In the genomic region with DNA sequence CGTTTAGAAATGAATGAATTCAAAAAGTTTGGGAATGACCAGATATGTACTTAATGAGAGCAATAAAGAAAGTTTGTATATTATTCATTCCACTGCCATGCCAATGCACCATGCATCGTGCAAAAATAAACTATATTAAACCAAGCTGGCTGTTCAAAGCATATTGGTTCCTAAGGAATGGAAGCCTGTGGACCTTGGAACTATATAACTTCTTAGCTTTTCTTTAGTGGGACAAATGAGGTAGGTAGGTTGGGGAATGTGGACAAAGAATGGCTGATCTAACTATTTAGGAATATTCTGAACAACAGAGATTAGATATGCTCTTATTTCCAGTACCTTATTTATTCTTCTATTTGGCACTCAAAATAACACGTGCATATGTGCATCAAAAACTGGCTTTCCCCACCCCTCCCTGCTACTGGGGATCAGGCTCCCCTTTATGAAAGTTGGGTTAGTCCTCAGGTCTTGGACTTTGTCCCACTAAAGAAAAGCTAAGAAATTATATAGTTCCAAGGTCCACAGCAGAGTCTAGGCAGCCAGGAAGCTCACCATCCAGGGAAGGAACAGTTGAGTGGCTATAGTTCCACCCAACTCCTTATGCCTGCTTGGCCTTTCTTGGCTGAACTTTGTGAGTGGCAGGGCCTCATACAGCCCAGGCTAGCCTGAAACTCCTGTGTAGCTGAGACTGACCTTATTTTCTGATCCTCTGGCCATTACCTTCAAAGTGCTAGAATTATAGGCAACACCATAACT, we compare ENCODE assay signal across 20 mouse cellular contexts.
"Had no signal": no experiment of that assay in that cellular context is flagged by ENCODE, and none has a peak within 500 bp of the region (broad histone marks: within the 10 kb centered on the region; RNA-seq: fewer than 3 reads in every experiment).

No protein-coding gene starts in this region.

- H3K36me3 ChIP-seq: limb, embryonic 10.5 days; liver, embryonic 12.5 days; liver, embryonic 15.5 days; lung, embryonic 15.5 days; midbrain, embryonic 12.5 days; midbrain, embryonic 15.5 days; neural tube, embryonic 12.5 days had no signal

- H3K4me3 ChIP-seq: limb, embryonic 10.5 days; limb, embryonic 13.5 days; liver, embryonic 12.5 days; liver, embryonic 15.5 days; lung, embryonic 15.5 days; midbrain, embryonic 12.5 days; midbrain, embryonic 15.5 days; neural tube, embryonic 12.5 days; neural tube, embryonic 15.5 days had no signal

- H3K9ac ChIP-seq: limb, embryonic 13.5 days; liver, embryonic 12.5 days; liver, embryonic 15.5 days; lung, embryonic 15.5 days; midbrain, embryonic 12.5 days; midbrain, embryonic 15.5 days; neural tube, embryonic 12.5 days; neural tube, embryonic 15.5 days had no signal

- ATAC-seq: inflammation-experienced regulatory T-cells, adult 6 months; liver, embryonic 12.5 days; midbrain, embryonic 15.5 days had no signal

- H3K4me2 ChIP-seq: limb, embryonic 13.5 days; liver, embryonic 12.5 days; liver, embryonic 15.5 days; lung, embryonic 15.5 days; midbrain, embryonic 12.5 days; midbrain, embryonic 15.5 days; neural tube, embryonic 12.5 days; neural tube, embryonic 15.5 days had no signal

- H3K27ac ChIP-seq: limb, embryonic 10.5 days; limb, embryonic 13.5 days; liver, embryonic 12.5 days; liver, embryonic 15.5 days; lung, embryonic 15.5 days; midbrain, embryonic 12.5 days; midbrain, embryonic 15.5 days; neural tube, embryonic 12.5 days; neural tube, embryonic 15.5 days had no signal

- H3K27me3 ChIP-seq: limb, embryonic 13.5 days; liver, embryonic 12.5 days; liver, embryonic 15.5 days; lung, embryonic 15.5 days; midbrain, embryonic 12.5 days; midbrain, embryonic 15.5 days; neural tube, embryonic 12.5 days; neural tube, embryonic 15.5 days had no signal

- H3K4me1 ChIP-seq: limb, embryonic 10.5 days; liver, embryonic 12.5 days; liver, embryonic 15.5 days; lung, embryonic 15.5 days; midbrain, embryonic 12.5 days; midbrain, embryonic 15.5 days; neural tube, embryonic 12.5 days; neural tube, embryonic 15.5 days had no signal

- H3K9me3 ChIP-seq: limb, embryonic 10.5 days; limb, embryonic 13.5 days; liver, embryonic 12.5 days; liver, embryonic 15.5 days; lung, embryonic 15.5 days; midbrain, embryonic 12.5 days; midbrain, embryonic 15.5 days; neural tube, embryonic 12.5 days; neural tube, embryonic 15.5 days had no signal

- DNase-seq: kidney, postnatal 10 days; liver; lung, adult 18-20 months; lung, postnatal 10 days; lung, postnatal 4 days; right cerebral cortex, adult 18-20 months; right cerebral cortex, postnatal 14 days; right cerebral cortex, postnatal 4 days; spleen, adult 18-20 months; thymus, postnatal 25 days had no signal
